Mouse (Mus musculus): ENCODE measurements around the gene Snx8. TPM values are rescaled to one million over a fixed set of nuclear protein-coding genes. Genes with fewer than 3 reads are reported as not detected.

The Snx8 gene
- polyA plus RNA-seq, 1 experiment from 2014 or later: 12.9 TPM

DNA sequence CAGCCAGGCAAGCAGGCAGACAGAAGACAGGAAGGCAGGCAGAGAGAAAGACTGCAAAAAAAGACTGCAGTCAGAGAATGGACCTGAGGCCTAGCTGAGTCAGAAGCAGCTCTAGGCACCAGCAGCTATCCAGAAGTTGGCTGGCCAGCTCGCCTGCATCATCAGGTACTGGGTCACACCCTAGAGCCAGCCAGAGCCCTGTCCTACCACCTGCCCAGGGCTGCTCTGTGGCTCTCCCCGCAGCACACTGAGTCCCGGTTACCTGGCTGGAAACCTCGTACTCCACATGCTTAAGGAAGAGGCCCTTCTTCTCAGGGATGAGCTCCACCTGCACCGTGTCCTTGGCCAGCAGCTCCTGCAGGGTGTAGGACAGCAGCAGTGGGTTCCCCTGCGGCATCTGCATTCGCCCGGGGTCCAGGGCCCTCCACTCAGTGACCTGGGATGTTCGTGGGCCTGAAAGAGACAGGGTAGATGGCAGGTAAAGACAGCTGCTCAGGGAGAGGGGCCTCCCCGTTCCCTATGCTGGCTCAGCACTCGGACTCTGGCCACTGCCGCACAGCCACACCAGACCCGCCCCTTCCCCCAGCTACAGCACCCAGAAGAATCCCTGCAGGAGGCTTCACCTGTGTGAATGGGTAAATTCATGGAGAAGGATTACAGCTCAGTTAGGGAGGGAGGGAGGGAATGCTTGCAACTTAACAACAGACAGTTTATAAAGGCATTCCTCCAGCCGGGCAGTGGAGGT lies 29.0 kb downstream of the Snx8 start:
- Histone ChIP-seq H3K4me1 (ENCODE audit: control insufficient read depth, insufficient read depth, low read length) (no peaks in the 10 kb centered on the region), H3K4me3 (ENCODE audit: low read length) (no peak overlapping the region), H3K4me2 (replicated peaks; ENCODE audit: low read depth, low read length) (no peak overlapping the region), H3K27ac (ENCODE audit: low read depth, low read length) (no peak overlapping the region), H3K9me3 (ENCODE audit: control insufficient read depth, low read length) (0 out of 2 replicates have a peak, but pooled peaks cover 3% of the 10 kb centered on the region), H3K27me3 (ENCODE audit: control insufficient read depth, insufficient read depth, low read length) (no peaks in the 10 kb centered on the region), H3K9ac (ENCODE audit: low read depth, low read length) (no peak overlapping the region), H3K36me3 (ENCODE audit: control insufficient read depth, insufficient read depth, low read length) (peaks cover 21% of the 10 kb centered on the region; the same call in 1 of the 2 replicates)
- WGBS: 84% methylated on average over 14 of the region's 14 CpGs
- ATAC-seq (ENCODE audit: low FRiP score, low TSS enrichment): no peak

- WGBS: 82% methylated on average over 3 of the region's 3 CpGs
- ATAC-seq (ENCODE audit: low FRiP score, low TSS enrichment): no peak
- Histone ChIP-seq H3K9ac (ENCODE audit: low read depth, low read length) (no peak overlapping the region), H3K4me3 (ENCODE audit: low read length) (no peak overlapping the region), H3K4me2 (replicated peaks; ENCODE audit: low read depth, low read length) (no peak overlapping the region), H3K4me1 (ENCODE audit: control insufficient read depth, insufficient read depth, low read length) (no peaks in the 10 kb centered on the region), H3K36me3 (ENCODE audit: control insufficient read depth, insufficient read depth, low read length) (peaks cover 42% of the 10 kb centered on the region), H3K9me3 (ENCODE audit: control insufficient read depth, low read length) (no peaks in the 10 kb centered on the region), H3K27me3 (ENCODE audit: control insufficient read depth, insufficient read depth, low read length) (no peaks in the 10 kb centered on the region), H3K27ac (ENCODE audit: low read depth, low read length) (no peak overlapping the region)
Measured at GRCm38 (mm10) chr5:140357466-140357865, 31.6 kb downstream of the Snx8 start.

DNA sequence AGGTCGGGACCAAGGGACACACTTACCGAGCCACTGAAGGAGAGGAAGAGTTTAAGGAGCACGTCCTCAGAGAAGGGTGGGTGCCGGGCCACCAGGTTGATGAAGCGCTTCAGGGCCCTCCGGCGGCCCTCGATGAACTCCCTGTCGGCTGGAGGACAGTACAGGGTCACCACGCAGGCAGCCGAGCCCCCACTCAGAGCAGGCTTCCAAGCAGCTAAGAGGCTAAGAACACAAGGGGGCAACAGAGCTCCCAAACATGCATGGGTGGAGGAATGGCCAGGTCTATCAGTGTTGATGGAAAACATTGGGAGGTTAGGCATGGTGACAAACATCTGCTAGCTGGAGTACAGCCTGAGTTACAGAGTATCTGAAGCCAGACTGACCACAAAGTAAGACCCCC lies 33.1 kb downstream of the Snx8 start:
- Histone ChIP-seq H3K4me2 (replicated peaks; ENCODE audit: low read depth, low read length) (no peak overlapping the region), H3K9ac (ENCODE audit: low read depth, low read length) (no peak overlapping the region), H3K27ac (ENCODE audit: low read depth, low read length) (no peak overlapping the region), H3K27me3 (ENCODE audit: control insufficient read depth, insufficient read depth, low read length) (no peaks in the 10 kb centered on the region), H3K4me1 (ENCODE audit: control insufficient read depth, insufficient read depth, low read length) (no peaks in the 10 kb centered on the region), H3K4me3 (ENCODE audit: low read length) (no peak overlapping the region), H3K36me3 (ENCODE audit: control insufficient read depth, insufficient read depth, low read length) (peaks cover 58% of the 10 kb centered on the region), H3K9me3 (ENCODE audit: control insufficient read depth, low read length) (no peaks in the 10 kb centered on the region)
- no peak for ATAC-seq (ENCODE audit: low FRiP score, low TSS enrichment)
- WGBS: 78% methylated on average over 11 of the region's 11 CpGs

- WGBS: 96% methylated on average over 6 of the region's 6 CpGs
- H3K9ac ChIP-seq (ENCODE audit: low read depth, low read length): no peak overlapping the region
- H3K27ac ChIP-seq (ENCODE audit: low read depth, low read length): no peak overlapping the region
- no peaks in the 10 kb centered on the region for H3K9me3 ChIP-seq (ENCODE audit: control insufficient read depth, low read length)
- H3K36me3 ChIP-seq (ENCODE audit: control insufficient read depth, insufficient read depth, low read length): peaks cover 47% of the 10 kb centered on the region
- no peak for ATAC-seq (ENCODE audit: low FRiP score, low TSS enrichment)
- no peak overlapping the region for H3K4me3 ChIP-seq (ENCODE audit: low read length)
- no peaks in the 10 kb centered on the region for H3K27me3 ChIP-seq (ENCODE audit: control insufficient read depth, insufficient read depth, low read length)
- H3K4me2 ChIP-seq (replicated peaks; ENCODE audit: low read depth, low read length): no peak overlapping the region
- H3K4me1 ChIP-seq (ENCODE audit: control insufficient read depth, insufficient read depth, low read length): no peaks in the 10 kb centered on the region
Measured at GRCm38 (mm10) chr5:140352352-140352751, 36.7 kb downstream of the Snx8 start.

GRCm38 (mm10) chr5:140350731-140351497 lies 38.1 kb downstream of the Snx8 start:
- no peak overlapping the region for H3K4me2 ChIP-seq (replicated peaks; ENCODE audit: low read depth, low read length)
- no peak for ATAC-seq (ENCODE audit: low FRiP score, low TSS enrichment)
- no peaks in the 10 kb centered on the region for H3K9me3 ChIP-seq (ENCODE audit: control insufficient read depth, low read length)
- no peaks in the 10 kb centered on the region for H3K4me1 ChIP-seq (ENCODE audit: control insufficient read depth, insufficient read depth, low read length)
- H3K27me3 ChIP-seq (ENCODE audit: control insufficient read depth, insufficient read depth, low read length): no peaks in the 10 kb centered on the region
- 92% methylated on average over 8 of the region's 8 CpGs for WGBS
- no peak overlapping the region for H3K27ac ChIP-seq (ENCODE audit: low read depth, low read length)
- H3K36me3 ChIP-seq (ENCODE audit: control insufficient read depth, insufficient read depth, low read length): peaks cover 44% of the 10 kb centered on the region
- H3K9ac ChIP-seq (ENCODE audit: low read depth, low read length): no peak overlapping the region
- no peak overlapping the region for H3K4me3 ChIP-seq (ENCODE audit: low read length)

DNA sequence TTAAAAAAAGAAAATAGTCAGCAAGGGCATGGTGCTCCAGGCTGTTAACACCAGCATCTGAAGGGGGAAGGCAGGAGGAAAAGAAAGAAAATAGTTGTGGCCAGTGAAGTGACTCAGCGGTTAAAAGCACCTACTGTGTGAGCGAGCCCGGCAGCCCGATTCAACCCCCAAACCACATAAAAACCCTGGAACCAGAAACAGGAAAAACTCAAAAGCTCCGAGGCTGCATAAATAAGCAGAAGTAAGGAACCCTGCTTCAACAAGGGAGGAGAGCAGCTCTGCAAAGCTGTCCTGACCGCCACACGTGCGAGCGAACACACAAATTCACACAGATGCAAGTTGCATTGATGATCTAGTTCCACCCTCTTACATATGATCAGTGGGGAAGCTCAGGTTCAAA lies 39.2 kb downstream of the Snx8 start:
- no peak overlapping the region for H3K4me2 ChIP-seq (replicated peaks; ENCODE audit: low read depth, low read length)
- no peaks in the 10 kb centered on the region for H3K4me1 ChIP-seq (ENCODE audit: control insufficient read depth, insufficient read depth, low read length)
- no peak overlapping the region for H3K9ac ChIP-seq (ENCODE audit: low read depth, low read length)
- 98% methylated on average over 9 of the region's 9 CpGs for WGBS
- no peaks in the 10 kb centered on the region for H3K9me3 ChIP-seq (ENCODE audit: control insufficient read depth, low read length)
- ATAC-seq (ENCODE audit: low FRiP score, low TSS enrichment): no peak
- H3K4me3 ChIP-seq (ENCODE audit: low read length): no peak overlapping the region
- peaks cover 38% of the 10 kb centered on the region for H3K36me3 ChIP-seq (ENCODE audit: control insufficient read depth, insufficient read depth, low read length)
- H3K27ac ChIP-seq (ENCODE audit: low read depth, low read length): no peak overlapping the region
- H3K27me3 ChIP-seq (ENCODE audit: control insufficient read depth, insufficient read depth, low read length): no peaks in the 10 kb centered on the region

- 89% methylated on average over 1 of the region's 1 CpGs for WGBS
- no peaks in the 10 kb centered on the region for H3K4me1 ChIP-seq (ENCODE audit: control insufficient read depth, insufficient read depth, low read length)
- no peaks in the 10 kb centered on the region for H3K27me3 ChIP-seq (ENCODE audit: control insufficient read depth, insufficient read depth, low read length)
- H3K4me3 ChIP-seq (ENCODE audit: low read length): no peak overlapping the region
- H3K9me3 ChIP-seq (ENCODE audit: control insufficient read depth, low read length): no peaks in the 10 kb centered on the region
- peaks cover 19% of the 10 kb centered on the region; the same call in 1 of the 2 replicates for H3K36me3 ChIP-seq (ENCODE audit: control insufficient read depth, insufficient read depth, low read length)
- no peak overlapping the region for H3K9ac ChIP-seq (ENCODE audit: low read depth, low read length)
- H3K27ac ChIP-seq (ENCODE audit: low read depth, low read length): no peak overlapping the region
- ATAC-seq (ENCODE audit: low FRiP score, low TSS enrichment): no peak
- no peak overlapping the region for H3K4me2 ChIP-seq (replicated peaks; ENCODE audit: low read depth, low read length)
Measured at GRCm38 (mm10) chr5:140346050-140346449, 43.0 kb downstream of the Snx8 start.

DNA sequence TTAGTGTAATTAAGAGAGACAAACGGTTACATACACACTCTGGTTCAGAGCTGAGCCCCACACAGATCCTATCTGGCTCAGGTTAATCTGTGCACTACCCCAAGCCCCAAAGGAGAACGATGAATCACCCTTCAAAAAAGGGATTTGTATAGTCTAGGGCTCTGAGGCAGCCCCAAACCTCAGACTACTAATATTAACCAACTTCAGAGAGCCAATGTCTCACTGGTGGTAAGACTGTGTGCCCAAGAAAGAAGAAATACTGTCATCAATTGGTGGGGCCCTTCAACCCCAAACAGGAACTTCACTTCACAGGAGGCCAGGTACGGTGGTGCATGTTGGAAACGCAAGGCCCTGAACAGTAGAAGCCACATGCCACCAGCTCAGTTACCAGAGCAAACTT lies 43.8 kb downstream of the Snx8 start:
- 87% methylated on average over 4 of the region's 4 CpGs for WGBS

GRCm38 (mm10) chr5:140342880-140343279 lies 46.2 kb downstream of the Snx8 start:
- Histone ChIP-seq H3K27me3 (ENCODE audit: control insufficient read depth, insufficient read depth, low read length) (no peaks in the 10 kb centered on the region), H3K4me2 (replicated peaks; ENCODE audit: low read depth, low read length) (no peak overlapping the region), H3K4me3 (ENCODE audit: low read length) (no peak overlapping the region), H3K9me3 (ENCODE audit: control insufficient read depth, low read length) (no peaks in the 10 kb centered on the region), H3K4me1 (ENCODE audit: control insufficient read depth, insufficient read depth, low read length) (no peaks in the 10 kb centered on the region), H3K36me3 (ENCODE audit: control insufficient read depth, insufficient read depth, low read length) (peaks cover 47% of the 10 kb centered on the region; the same call in 1 of the 2 replicates), H3K27ac (ENCODE audit: low read depth, low read length) (no peak overlapping the region), H3K9ac (ENCODE audit: low read depth, low read length) (no peak overlapping the region)
- 92% methylated on average over 4 of the region's 4 CpGs for WGBS
- no peak for ATAC-seq (ENCODE audit: low FRiP score, low TSS enrichment)

More for the DNA sequence above, 43.8 kb downstream of the Snx8 start:
- no peak overlapping the region for H3K27ac ChIP-seq (ENCODE audit: low read depth, low read length)
- H3K4me3 ChIP-seq (ENCODE audit: low read length): no peak overlapping the region
- no peak overlapping the region for H3K9ac ChIP-seq (ENCODE audit: low read depth, low read length)
- H3K27me3 ChIP-seq (ENCODE audit: control insufficient read depth, insufficient read depth, low read length): no peaks in the 10 kb centered on the region
- H3K4me2 ChIP-seq (replicated peaks; ENCODE audit: low read depth, low read length): no peak overlapping the region
- peaks cover 24% of the 10 kb centered on the region; the same call in 1 of the 2 replicates for H3K36me3 ChIP-seq (ENCODE audit: control insufficient read depth, insufficient read depth, low read length)
- H3K4me1 ChIP-seq (ENCODE audit: control insufficient read depth, insufficient read depth, low read length): no peaks in the 10 kb centered on the region
- ATAC-seq (ENCODE audit: low FRiP score, low TSS enrichment): no peak
- no peaks in the 10 kb centered on the region for H3K9me3 ChIP-seq (ENCODE audit: control insufficient read depth, low read length)
